Mouse (Mus musculus) intestine, postnatal 0 days (tissue): ENCODE results near the gene Yaf2. TPM values are rescaled to one million over a fixed set of nuclear protein-coding genes. Genes with fewer than 3 reads are reported as not detected.
A peak's percentile ranks its signal among the peaks of the same experiment; 100 is the strongest.

Experiments
- ATAC-seq: fragments of 200-750 bp; cut with Nextera tagmentation; 2 replicates; pipeline ENCODE4 v1.8.0; 2017; ENCODE audit warnings: mild to moderate bottlenecking, moderate TSS enrichment, moderate library complexity
- H3K27ac ChIP-seq: fragments of 300-500 bp; sonication (generic); 2 replicates; pipeline ENCODE4 v1.5.1; 2014; ENCODE audit warnings: mild to moderate bottlenecking, low read depth, low read length, moderate library complexity
- H3K27me3 ChIP-seq: fragments of 300-500 bp; sonication (generic); replicated peaks from 2 replicates; pipeline ENCODE4 v1.6.1; 2014; ENCODE audit warnings: low read length, mixed read lengths; ENCODE audit not compliant: control insufficient read depth, insufficient read depth
- H3K36me3 ChIP-seq: fragments of 300-500 bp; sonication (generic); 2 replicates; pipeline ENCODE4 v1.6.1; 2014; ENCODE audit warnings: mild to moderate bottlenecking, moderate library complexity; ENCODE audit not compliant: control insufficient read depth, insufficient read depth
- H3K4me1 ChIP-seq: fragments of 300-500 bp; sonication (generic); replicated peaks from 2 replicates; pipeline ENCODE4 v1.6.1; 2014; ENCODE audit warnings: antibody characterized with exemption, low read length, mixed read lengths; ENCODE audit not compliant: control insufficient read depth, insufficient read depth
- H3K4me2 ChIP-seq: fragments of 300-500 bp; sonication (generic); replicated peaks from 2 replicates; pipeline ENCODE4 v1.6.1; 2014; ENCODE audit warnings: low read depth, mild to moderate bottlenecking, moderate library complexity
- H3K4me3 ChIP-seq: fragments of 300-500 bp; sonication (generic); 2 replicates; pipeline ENCODE4 v1.5.1; 2014; ENCODE audit warnings: low read depth, low read length
- H3K9ac ChIP-seq: fragments of 300-500 bp; sonication (generic); 2 replicates; pipeline ENCODE4 v1.6.1; 2014; ENCODE audit warnings: mild to moderate bottlenecking, low read depth, low read length
- H3K9me3 ChIP-seq: fragments of 300-500 bp; sonication (generic); 2 replicates; pipeline ENCODE4 v1.6.1; 2016; ENCODE audit warnings: mixed run types; ENCODE audit not compliant: control insufficient read depth
- CTCF ChIP-seq: sonication (generic); IDR thresholded peaks from 2 replicates; pipeline ENCODE4 v1.5.1; 2016; ENCODE audit warnings: low read depth, mild to moderate bottlenecking, control low read depth, antibody characterized with exemption, moderate library complexity
- WGBS: fragments of 180-500 bp; shearing (Covaris S2); extraction: QIAGEN DNeasy Blood & Tissue Kit; methylation state at CpG from one replicate; pipeline ENCODE4 v1.1.7; 2014; 5-methylcytosine and 5-hydroxymethylcytosine counted together
- polyA plus RNA-seq: library from polyadenylated mRNA; unstranded; fragments of >200 nt; fragmentation: Nextera tagmentation; extraction: Ambion mirVana; gene quantifications from 2 replicates; pipeline ENCODE4 v1.2.1, GENCODE M21; 2015

Yaf2 gene
- polyA plus RNA-seq, 1 experiment from 2014 or later, result 45.0 TPM

GRCm38 (mm10) chr15:93269572-93269971 is 67.2 kb downstream of the Yaf2 start:
- 0 out of 2 replicates have a peak, but pooled peaks cover 5% of the 10 kb centered on the region for H3K36me3 ChIP-seq
- no peaks in the 10 kb centered on the region for H3K9me3 ChIP-seq
- no peak overlapping the region for H3K27ac ChIP-seq
- TF ChIP-seq CTCF, result no peak
- no peak overlapping the region for H3K4me3 ChIP-seq
- WGBS, result 94% methylated on average over 7 of the region's 7 CpGs
- H3K27me3 ChIP-seq, result no peaks in the 10 kb centered on the region
- no peak overlapping the region for H3K4me2 ChIP-seq
- 0 out of 2 replicates have a peak, but pooled peaks cover 4% of the 10 kb centered on the region for H3K4me1 ChIP-seq
- no peak for ATAC-seq
- H3K9ac ChIP-seq, result no peak overlapping the region

GRCm38 (mm10) chr15:93268001-93268400 is 68.7 kb downstream of the Yaf2 start:
- no peak for TF ChIP-seq CTCF
- no peak for ATAC-seq
- Histone ChIP-seq H3K4me3 (no peak overlapping the region), H3K36me3 (0 out of 2 replicates have a peak, but pooled peaks cover 5% of the 10 kb centered on the region), H3K4me1 (0 out of 2 replicates have a peak, but pooled peaks cover 4% of the 10 kb centered on the region), H3K9ac (no peak overlapping the region), H3K27me3 (no peaks in the 10 kb centered on the region), H3K27ac (no peak overlapping the region), H3K9me3 (no peaks in the 10 kb centered on the region), H3K4me2 (no peak overlapping the region)
- WGBS, result 94% methylated on average over 1 of the region's 1 CpGs

DNA sequence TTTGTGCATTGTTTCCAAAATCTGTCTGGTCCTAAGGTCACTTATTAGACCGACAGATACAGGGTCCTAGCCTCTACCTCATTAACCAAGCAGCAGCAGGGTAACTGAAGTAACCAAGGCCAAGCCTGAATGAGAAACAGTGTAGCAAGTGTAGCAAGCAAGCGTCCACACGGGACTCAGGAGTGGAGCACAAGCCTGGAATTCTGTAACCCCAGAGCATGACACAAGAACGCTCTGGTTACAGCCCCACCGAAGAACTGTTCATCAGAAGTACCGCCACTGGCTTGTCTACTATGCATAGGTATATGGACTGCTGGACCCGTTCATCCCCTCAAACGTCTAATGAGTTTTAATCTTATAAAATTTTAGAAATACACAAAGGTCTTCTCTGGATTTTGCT is 69.3 kb downstream of the Yaf2 start:
- Histone ChIP-seq H3K9me3 (no peaks in the 10 kb centered on the region), H3K36me3 (0 out of 2 replicates have a peak, but pooled peaks cover 5% of the 10 kb centered on the region), H3K27ac (no peak overlapping the region), H3K27me3 (no peaks in the 10 kb centered on the region), H3K4me1 (0 out of 2 replicates have a peak, but pooled peaks cover 3% of the 10 kb centered on the region), H3K4me3 (no peak overlapping the region), H3K9ac (no peak overlapping the region), H3K4me2 (no peak overlapping the region)
- no peak for ATAC-seq
- TF ChIP-seq CTCF, result no peak
- 68% methylated on average over 8 of the region's 8 CpGs for WGBS

DNA sequence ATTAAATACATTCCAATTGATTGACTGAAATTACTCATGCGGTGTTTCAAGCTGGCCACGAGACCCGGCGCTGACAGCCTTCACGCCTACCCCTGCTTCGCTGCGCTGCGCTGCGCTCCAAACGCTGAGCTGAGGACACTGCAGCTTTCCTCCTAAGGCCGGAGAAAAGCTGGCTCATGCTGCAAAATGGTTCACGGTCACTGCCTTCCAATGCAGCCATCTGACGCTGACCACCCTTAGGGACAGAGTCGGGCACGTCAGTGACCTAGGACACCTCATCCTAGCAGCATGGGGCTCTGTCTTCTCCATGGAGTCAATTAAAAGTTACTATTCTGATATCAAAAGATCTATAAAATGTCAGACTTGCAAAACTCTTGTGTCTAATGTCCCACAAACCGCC is 70.4 kb downstream of the Yaf2 start:
- Histone ChIP-seq H3K27me3 (no peaks in the 10 kb centered on the region), H3K9me3 (no peaks in the 10 kb centered on the region), H3K4me3 (no peak overlapping the region), H3K4me2 (no peak overlapping the region), H3K27ac (no peak overlapping the region), H3K36me3 (0 out of 2 replicates have a peak, but pooled peaks cover 5% of the 10 kb centered on the region), H3K9ac (no peak overlapping the region), H3K4me1 (no peaks in the 10 kb centered on the region)
- TF ChIP-seq CTCF, result no peak
- no peak for ATAC-seq
- WGBS, result 89% methylated on average over 16 of the region's 16 CpGs

DNA sequence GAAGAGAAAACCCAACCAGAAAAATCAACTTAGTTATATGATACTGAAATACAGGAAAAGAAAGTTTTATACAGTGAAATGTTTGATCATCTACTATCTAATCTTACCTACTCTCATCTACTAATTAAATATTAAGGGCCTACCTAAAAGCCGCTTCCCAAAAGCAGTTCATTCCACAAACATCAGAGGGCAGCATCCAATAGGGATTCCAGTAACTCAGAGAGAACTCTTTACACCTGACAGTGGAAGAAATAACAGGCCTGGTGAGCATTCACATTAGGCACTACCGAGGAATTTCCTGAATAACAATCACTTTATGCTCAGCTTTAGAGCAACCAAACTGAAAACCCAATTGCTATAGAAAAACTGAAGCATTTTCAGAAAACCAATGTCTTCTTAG is 71.0 kb downstream of the Yaf2 start:
- Histone ChIP-seq H3K9ac (no peak overlapping the region), H3K36me3 (0 out of 2 replicates have a peak, but pooled peaks cover 5% of the 10 kb centered on the region), H3K4me3 (no peak overlapping the region), H3K27me3 (no peaks in the 10 kb centered on the region), H3K4me2 (no peak overlapping the region), H3K9me3 (no peaks in the 10 kb centered on the region), H3K4me1 (no peaks in the 10 kb centered on the region), H3K27ac (no peak overlapping the region)
- TF ChIP-seq CTCF, result peak; percentile 71
- ATAC-seq, result no peak
- WGBS, result 32% methylated on average over 2 of the region's 2 CpGs

GRCm38 (mm10) chr15:93265231-93265630 is 71.5 kb downstream of the Yaf2 start:
- no peak for TF ChIP-seq CTCF
- 0 out of 2 replicates have a peak, but pooled peaks cover 4% of the 10 kb centered on the region for H3K36me3 ChIP-seq
- no peak overlapping the region for H3K4me3 ChIP-seq
- no peaks in the 10 kb centered on the region for H3K4me1 ChIP-seq
- no peak overlapping the region for H3K27ac ChIP-seq
- H3K27me3 ChIP-seq, result no peaks in the 10 kb centered on the region
- H3K4me2 ChIP-seq, result no peak overlapping the region
- H3K9ac ChIP-seq, result no peak overlapping the region
- WGBS, result 57% methylated on average over 3 of the region's 3 CpGs
- H3K9me3 ChIP-seq, result no peaks in the 10 kb centered on the region
- ATAC-seq, result 0 out of 2 replicates have a peak, but pooled peaks have one; percentile 36

GRCm38 (mm10) chr15:93264221-93264620 is 72.5 kb downstream of the Yaf2 start:
- Histone ChIP-seq H3K9ac (no peak overlapping the region), H3K9me3 (no peaks in the 10 kb centered on the region), H3K27me3 (no peaks in the 10 kb centered on the region), H3K4me1 (no peaks in the 10 kb centered on the region), H3K4me2 (no peak overlapping the region), H3K4me3 (no peak overlapping the region), H3K36me3 (no peaks in the 10 kb centered on the region), H3K27ac (no peak overlapping the region)
- WGBS, result 88% methylated on average over 3 of the region's 3 CpGs
- TF ChIP-seq CTCF, result no peak
- no peak for ATAC-seq
